Mouse (Mus musculus): Measurements from ENCODE around the gene Nuak2. TPM values are rescaled to one million over a fixed set of nuclear protein-coding genes. Genes with fewer than 3 reads are reported as not detected.

Nuak2 gene
- polyA plus RNA-seq, 1 experiment from 2014 or later, result 3.8 TPM

DNA sequence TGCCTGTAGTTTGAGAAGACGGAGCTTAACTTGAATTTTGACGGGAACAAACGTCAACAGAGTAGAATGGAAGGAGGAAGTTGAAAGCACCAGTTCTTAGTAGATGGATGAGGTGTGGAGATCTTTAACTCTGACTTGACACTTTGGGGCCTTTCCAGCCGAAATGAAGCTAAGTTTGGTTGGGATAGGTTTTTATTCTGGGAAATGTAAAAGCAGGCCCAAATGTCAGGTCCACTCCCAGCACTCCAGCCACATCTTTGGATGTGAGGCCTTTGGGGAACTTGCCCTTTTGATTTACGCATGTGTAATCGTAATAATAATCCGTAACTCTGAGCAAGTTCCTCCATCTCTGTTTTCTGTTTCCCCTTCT is 684 bp downstream of the Nuak2 start:
- Histone ChIP-seq H3K27ac (no peak overlapping the region), H3K9me3 (replicated peaks) (no peaks in the 10 kb centered on the region), H3K9ac (peak overlapping the region; percentile 50; the same call in 1 of the 2 replicates), H3K36me3 (no peaks in the 10 kb centered on the region), H3K27me3 (peaks cover 26% of the 10 kb centered on the region), H3K4me1 (peaks cover 47% of the 10 kb centered on the region), H3K4me2 (peak overlapping the region; percentile 96), H3K4me3 (replicated peaks) (peak overlapping the region; percentile 58)
- WGBS, result 39% methylated on average over 7 of the region's 7 CpGs
- ATAC-seq (replicated peaks; ENCODE audit: low FRiP score), result no peak

DNA sequence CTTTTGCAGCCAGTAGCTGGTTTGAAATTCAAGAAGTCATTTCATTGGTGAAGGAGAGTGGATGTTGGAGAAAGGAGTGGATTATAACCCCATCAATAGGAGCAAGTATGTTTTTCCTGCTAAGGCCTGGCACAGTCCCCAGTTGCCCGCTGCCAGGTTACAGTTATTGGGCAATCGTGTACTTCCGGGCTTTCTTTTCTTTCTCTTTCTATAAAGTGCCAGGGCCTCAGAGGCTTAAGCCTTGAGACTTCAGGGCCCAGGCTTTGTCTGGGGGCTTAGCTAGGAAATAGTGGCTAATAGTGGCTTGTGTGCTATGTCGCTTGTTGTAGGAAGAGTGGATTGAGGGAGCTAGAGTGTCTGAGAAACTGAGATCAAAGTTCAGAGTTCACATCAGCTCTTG is 1.5 kb downstream of the Nuak2 start:
- H3K4me2 ChIP-seq, result peak overlapping the region; percentile 1
- H3K27ac ChIP-seq, result no peak overlapping the region
- H3K36me3 ChIP-seq, result no peaks in the 10 kb centered on the region
- H3K27me3 ChIP-seq, result peaks cover 26% of the 10 kb centered on the region
- no peak for ATAC-seq (replicated peaks; ENCODE audit: low FRiP score)
- 83% methylated on average over 4 of the region's 4 CpGs for WGBS
- no peak overlapping the region for H3K9ac ChIP-seq
- H3K4me1 ChIP-seq, result peaks cover 45% of the 10 kb centered on the region
- H3K4me3 ChIP-seq (replicated peaks), result no peak overlapping the region
- H3K9me3 ChIP-seq (replicated peaks), result no peaks in the 10 kb centered on the region

DNA sequence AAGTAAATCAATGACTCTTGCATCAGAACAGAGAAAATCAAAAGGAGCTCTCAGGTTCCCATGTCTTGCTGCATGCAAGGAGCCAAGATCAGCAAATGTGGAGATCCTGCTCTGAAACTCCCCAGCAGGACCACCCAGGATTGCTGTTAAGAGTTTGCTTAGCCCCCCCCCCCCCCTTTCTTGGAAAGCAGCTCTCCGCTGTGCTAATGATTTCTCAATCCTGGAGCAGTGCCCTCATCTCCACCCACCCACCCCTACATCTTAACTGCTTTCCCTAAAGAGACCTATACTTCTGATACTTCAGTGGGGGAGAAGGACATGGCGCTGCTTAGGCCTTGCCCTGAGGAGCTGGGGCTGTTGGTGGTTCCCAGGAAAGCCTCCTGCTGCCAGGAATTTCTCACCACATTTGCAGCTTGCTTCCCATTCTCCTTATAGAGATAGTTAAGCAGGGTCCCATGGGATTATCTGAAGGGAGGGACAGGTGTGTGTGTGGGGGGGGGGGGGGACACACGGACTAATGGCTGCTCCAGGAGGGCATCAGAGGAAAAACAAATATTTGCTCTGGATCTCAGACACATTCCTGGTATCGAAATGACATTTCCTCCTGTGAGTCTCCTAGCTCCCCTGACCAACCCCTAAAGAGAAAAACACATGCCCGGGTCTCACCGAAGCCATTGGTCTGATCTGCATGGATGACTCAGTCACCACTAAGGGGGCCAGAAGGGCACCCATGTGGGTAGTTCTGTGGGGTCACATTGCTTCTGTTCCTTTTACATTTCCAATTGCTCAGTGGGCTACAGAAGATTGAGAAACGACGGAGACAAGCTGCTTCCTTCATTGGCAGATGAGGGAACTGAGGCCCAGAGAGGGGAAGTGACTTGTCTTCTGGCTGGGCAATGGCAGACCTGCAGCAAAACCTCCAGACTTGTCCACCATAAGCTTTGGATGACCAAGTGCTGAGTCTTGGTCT is 2.3 kb downstream of the Nuak2 start:
- no peak overlapping the region for H3K27ac ChIP-seq
- ATAC-seq (replicated peaks; ENCODE audit: low FRiP score), result no peak
- 42% methylated on average over 8 of the region's 8 CpGs for WGBS
- H3K4me2 ChIP-seq, result peak overlapping the region; percentile 1; the same call in 1 of the 2 replicates
- H3K9me3 ChIP-seq (replicated peaks), result no peaks in the 10 kb centered on the region
- no peak overlapping the region for H3K4me3 ChIP-seq (replicated peaks)
- no peaks in the 10 kb centered on the region for H3K36me3 ChIP-seq
- peaks cover 46% of the 10 kb centered on the region for H3K4me1 ChIP-seq
- no peak overlapping the region for H3K9ac ChIP-seq
- peaks cover 26% of the 10 kb centered on the region for H3K27me3 ChIP-seq

DNA sequence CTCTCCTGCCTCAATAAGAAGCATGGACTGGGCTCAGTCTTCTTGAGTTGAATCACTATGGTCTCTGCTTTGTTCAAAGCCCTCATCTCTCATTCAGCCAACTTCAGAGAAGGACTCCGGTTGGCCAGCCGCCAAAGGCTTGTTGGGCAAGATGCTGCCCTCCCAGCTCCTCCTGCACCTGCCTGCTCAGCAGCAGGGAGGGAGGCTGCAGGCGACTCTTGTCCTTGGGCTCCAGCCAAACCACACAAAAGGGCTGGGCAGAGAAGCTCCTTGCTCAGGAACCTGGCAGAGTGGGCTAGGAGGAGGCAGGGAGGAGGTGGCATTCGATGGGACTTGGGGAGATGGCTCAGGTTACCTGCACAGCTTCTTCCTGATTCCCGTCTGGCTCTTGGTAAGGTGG is 3.3 kb downstream of the Nuak2 start:
- no peak for ATAC-seq (replicated peaks; ENCODE audit: low FRiP score)
- WGBS, result 59% methylated on average over 5 of the region's 5 CpGs
- Histone ChIP-seq H3K4me3 (replicated peaks) (no peak overlapping the region), H3K36me3 (no peaks in the 10 kb centered on the region), H3K4me2 (no peak overlapping the region), H3K4me1 (peaks cover 47% of the 10 kb centered on the region), H3K27me3 (peaks cover 23% of the 10 kb centered on the region), H3K9ac (no peak overlapping the region), H3K9me3 (replicated peaks) (no peaks in the 10 kb centered on the region), H3K27ac (peak overlapping the region; percentile 19; the same call in 1 of the 2 replicates)

DNA sequence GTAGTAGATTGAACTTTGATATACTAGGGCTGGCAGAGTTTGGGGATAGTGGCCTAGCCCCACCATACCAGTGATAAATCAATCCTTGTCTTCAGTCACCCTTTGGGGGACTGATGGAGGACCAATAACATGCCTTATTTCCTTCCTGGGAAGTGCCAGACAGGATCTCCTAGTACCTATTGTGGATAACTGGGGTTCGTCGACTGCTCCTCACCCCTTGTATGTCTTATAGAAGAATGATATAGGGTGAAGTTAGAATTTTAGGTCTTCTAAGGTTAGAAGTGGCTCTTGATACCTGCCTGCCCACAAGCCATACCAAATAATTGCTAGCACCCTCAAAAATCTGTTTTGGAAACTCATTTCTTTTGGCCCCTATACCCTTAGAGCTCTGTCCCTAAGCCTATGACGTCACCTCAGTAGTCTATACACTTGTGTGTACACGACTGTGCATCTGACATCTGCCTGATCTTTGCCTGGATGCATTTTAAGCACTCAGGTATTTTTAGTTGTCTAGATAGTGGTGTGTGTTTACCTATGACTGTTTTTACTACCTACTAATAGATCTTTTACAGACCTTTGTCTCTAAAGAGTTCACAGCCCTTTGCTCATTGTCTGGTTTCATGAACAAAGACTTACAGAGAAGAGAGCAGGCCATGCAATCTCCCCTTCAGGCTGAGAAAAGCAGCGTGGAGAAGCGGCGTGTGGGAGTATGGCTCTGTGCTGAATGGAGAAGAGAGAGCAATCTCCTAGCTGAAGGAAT is 6.1 kb downstream of the Nuak2 start:
- H3K9me3 ChIP-seq (replicated peaks), result no peaks in the 10 kb centered on the region
- H3K27me3 ChIP-seq, result peaks cover 3% of the 10 kb centered on the region; the same call in 1 of the 2 replicates
- no peak overlapping the region for H3K4me3 ChIP-seq (replicated peaks)
- ATAC-seq (replicated peaks; ENCODE audit: low FRiP score), result no peak
- H3K9ac ChIP-seq, result no peak overlapping the region
- no peak overlapping the region for H3K4me2 ChIP-seq
- H3K27ac ChIP-seq, result peak overlapping the region; percentile 54; the same call in 1 of the 2 replicates
- 56% methylated on average over 7 of the region's 7 CpGs for WGBS
- H3K36me3 ChIP-seq, result no peaks in the 10 kb centered on the region
- H3K4me1 ChIP-seq, result peaks cover 51% of the 10 kb centered on the region

DNA sequence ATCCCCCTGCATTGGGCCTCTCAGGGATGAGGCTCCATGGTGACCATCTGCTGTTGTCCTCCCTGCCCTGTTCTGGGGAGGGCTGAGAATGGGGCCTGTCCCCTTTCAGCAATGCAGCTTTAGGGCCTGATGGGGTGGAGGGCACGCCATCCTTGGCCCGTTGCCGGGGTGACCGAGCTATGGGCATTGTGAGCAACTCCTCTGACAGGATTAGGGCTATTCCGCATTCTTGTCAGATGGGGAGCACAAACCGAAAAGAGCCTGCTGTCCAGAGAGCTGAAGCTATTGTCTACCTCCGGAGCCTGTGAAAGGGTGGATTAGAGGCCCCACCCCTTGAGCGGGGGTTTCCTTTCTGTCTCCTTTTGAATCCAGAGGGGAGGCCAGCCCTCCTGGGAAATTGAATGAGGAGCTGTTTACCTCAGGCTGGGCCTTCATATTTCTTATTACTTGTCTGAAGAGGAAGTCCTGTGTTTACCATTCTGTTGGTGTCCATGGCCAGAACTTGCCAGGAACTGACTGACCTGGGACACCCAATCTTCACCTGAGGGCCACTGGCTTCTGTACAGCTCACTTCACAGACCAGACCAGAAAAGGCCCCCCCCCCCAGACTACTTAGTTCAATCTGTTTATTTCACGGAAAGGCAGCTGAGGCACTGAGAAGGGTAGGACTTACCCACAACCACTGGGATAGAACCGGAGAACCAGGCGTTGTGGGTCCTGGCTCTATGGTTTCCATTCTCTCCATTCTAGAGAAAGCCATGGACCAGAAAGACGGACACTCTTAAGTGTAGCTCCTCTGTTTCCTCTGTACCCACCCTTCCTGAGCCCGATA is 7.0 kb downstream of the Nuak2 start:
- ATAC-seq (replicated peaks; ENCODE audit: low FRiP score), result peak; percentile 43
- peaks cover 56% of the 10 kb centered on the region for H3K4me1 ChIP-seq
- H3K36me3 ChIP-seq, result no peaks in the 10 kb centered on the region
- H3K27ac ChIP-seq, result peak overlapping the region; percentile 54; the same call in 1 of the 2 replicates
- H3K4me3 ChIP-seq (replicated peaks), result no peak overlapping the region
- H3K4me2 ChIP-seq, result peak overlapping the region; percentile 29; the same call in 1 of the 2 replicates
- H3K9me3 ChIP-seq (replicated peaks), result no peaks in the 10 kb centered on the region
- no peak overlapping the region for H3K9ac ChIP-seq
- no peaks in the 10 kb centered on the region for H3K27me3 ChIP-seq
- 38% methylated on average over 13 of the region's 13 CpGs for WGBS

DNA sequence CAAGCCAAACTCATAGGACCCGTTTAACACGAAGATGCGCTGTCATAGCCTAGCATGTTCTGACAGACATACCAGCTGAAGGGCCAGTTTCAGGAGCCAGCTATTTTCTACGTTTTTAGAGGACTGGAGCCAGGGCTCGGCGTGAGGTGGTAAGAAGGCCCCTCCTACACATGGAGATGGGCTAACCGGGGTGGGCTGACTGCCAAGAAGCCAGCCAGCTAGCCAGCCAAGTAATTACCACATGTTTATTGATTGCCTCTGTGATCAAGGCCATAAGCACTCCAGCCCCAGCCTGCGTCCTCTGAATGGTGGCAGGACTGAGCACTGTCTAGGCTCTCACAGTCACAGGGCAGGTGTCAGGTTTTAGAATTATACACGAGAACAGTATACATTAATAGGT is 10.9 kb downstream of the Nuak2 start:
- Histone ChIP-seq H3K27me3 (0 out of 2 replicates have a peak, but pooled peaks cover 4% of the 10 kb centered on the region), H3K27ac (0 out of 2 replicates have a peak overlapping the region, but pooled peaks have one; percentile 7), H3K36me3 (peaks cover 8% of the 10 kb centered on the region), H3K4me3 (replicated peaks) (no peak overlapping the region), H3K9ac (no peak overlapping the region), H3K4me2 (no peak overlapping the region), H3K9me3 (replicated peaks) (no peaks in the 10 kb centered on the region), H3K4me1 (peaks cover 37% of the 10 kb centered on the region)
- 42% methylated on average over 9 of the region's 9 CpGs for WGBS
- ATAC-seq (replicated peaks; ENCODE audit: low FRiP score), result peak; percentile 29

DNA sequence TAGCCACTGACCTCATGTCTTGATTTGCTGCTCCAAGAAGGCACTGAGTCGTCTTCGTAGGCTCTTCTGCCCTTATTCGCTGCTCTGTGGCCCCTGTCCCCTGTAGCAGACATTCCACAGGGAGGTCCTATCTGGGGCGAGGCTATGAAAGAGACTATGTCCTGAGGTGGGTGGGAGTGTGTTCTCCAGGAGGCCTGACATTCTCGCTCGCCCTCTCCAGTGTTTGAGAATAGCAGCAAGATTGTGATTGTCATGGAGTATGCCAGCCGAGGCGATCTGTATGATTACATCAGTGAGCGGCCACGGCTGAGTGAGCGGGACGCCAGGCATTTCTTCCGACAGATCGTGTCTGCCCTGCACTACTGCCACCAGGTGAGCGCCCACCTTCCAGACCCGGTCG is 11.6 kb downstream of the Nuak2 start:
- no peak overlapping the region for H3K4me3 ChIP-seq (replicated peaks)
- H3K27me3 ChIP-seq, result 0 out of 2 replicates have a peak, but pooled peaks cover 6% of the 10 kb centered on the region
- H3K9ac ChIP-seq, result no peak overlapping the region
- no peak overlapping the region for H3K27ac ChIP-seq
- H3K36me3 ChIP-seq, result peaks cover 8% of the 10 kb centered on the region
- no peaks in the 10 kb centered on the region for H3K9me3 ChIP-seq (replicated peaks)
- 0 out of 2 replicates have a peak, but pooled peaks have one; percentile 9 for ATAC-seq (replicated peaks; ENCODE audit: low FRiP score)
- H3K4me1 ChIP-seq, result peaks cover 34% of the 10 kb centered on the region
- H3K4me2 ChIP-seq, result no peak overlapping the region
- WGBS, result 72% methylated on average over 17 of the region's 17 CpGs

DNA sequence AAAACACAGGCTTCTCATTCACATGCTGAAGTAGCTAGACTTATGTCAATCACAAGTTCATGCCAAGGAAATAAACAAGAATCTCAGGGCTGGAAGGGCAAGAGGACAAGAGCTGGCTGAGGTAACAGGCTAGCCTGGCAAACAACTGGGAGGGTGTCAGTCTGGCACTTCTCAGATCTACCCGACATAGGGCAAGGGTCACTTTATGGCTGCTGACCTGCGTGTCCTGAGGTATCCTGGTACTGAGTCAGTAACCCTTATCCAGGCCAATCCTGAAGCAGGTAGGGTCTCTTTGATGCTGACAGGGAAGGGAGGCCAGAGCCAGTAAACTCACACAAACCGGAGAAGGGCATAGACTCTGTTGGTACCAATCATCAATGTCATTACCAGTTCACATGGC is 12.6 kb downstream of the Nuak2 start:
- Histone ChIP-seq H3K4me2 (no peak overlapping the region), H3K9ac (no peak overlapping the region), H3K36me3 (peaks cover 8% of the 10 kb centered on the region), H3K27ac (no peak overlapping the region), H3K4me3 (replicated peaks) (no peak overlapping the region), H3K4me1 (peaks cover 35% of the 10 kb centered on the region), H3K27me3 (0 out of 2 replicates have a peak, but pooled peaks cover 6% of the 10 kb centered on the region), H3K9me3 (replicated peaks) (no peaks in the 10 kb centered on the region)
- ATAC-seq (replicated peaks; ENCODE audit: low FRiP score), result no peak
- WGBS, result 39% methylated on average over 3 of the region's 3 CpGs

DNA sequence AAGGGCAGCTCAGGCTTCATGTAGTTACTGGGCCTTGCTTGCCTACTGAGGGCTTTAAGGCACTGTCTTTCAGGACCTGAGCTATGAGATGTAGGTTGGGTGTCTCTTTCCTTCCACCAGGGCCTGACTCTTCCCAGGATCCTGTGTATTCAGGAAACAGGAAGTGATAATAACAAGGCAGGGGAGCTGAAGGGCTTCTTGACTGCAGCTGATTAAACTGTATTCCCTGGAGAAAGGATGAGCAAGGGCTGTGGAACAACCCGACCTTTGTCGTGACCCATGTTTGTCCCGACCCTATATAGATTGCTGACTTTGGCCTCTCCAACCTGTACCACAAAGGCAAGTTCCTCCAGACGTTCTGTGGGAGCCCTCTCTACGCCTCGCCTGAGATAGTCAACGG is 13.7 kb downstream of the Nuak2 start:
- H3K27ac ChIP-seq, result no peak overlapping the region
- no peak overlapping the region for H3K4me2 ChIP-seq
- whole genome bisulfite sequencing, result 87% methylated on average over 7 of the region's 7 CpGs
- no peak overlapping the region for H3K9ac ChIP-seq
- peaks cover 8% of the 10 kb centered on the region for H3K36me3 ChIP-seq
- H3K9me3 ChIP-seq (replicated peaks), result no peaks in the 10 kb centered on the region
- H3K27me3 ChIP-seq, result 0 out of 2 replicates have a peak, but pooled peaks cover 6% of the 10 kb centered on the region
- no peak for ATAC-seq (replicated peaks; ENCODE audit: low FRiP score)
- peaks cover 45% of the 10 kb centered on the region for H3K4me1 ChIP-seq
- H3K4me3 ChIP-seq (replicated peaks), result no peak overlapping the region

DNA sequence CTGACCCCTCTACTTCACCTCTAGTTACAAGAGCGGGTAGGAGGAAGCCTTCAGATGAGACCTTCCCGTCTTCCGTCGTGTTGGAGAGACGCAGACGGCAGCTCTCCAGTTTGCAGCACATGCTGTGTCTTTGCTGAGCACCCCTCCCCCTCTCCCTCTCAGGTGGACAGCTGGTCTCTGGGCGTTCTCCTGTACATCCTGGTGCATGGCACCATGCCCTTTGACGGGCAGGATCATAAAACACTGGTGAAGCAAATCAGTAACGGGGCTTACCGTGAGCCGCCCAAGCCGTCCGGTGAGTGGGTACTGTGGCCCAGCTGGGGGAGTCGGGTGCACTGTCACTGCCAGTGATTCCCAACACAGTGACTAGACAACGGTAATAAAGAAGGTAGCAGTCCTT is 14.5 kb downstream of the Nuak2 start:
- no peak overlapping the region for H3K4me2 ChIP-seq
- no peak overlapping the region for H3K27ac ChIP-seq
- no peak for ATAC-seq (replicated peaks; ENCODE audit: low FRiP score)
- no peak overlapping the region for H3K9ac ChIP-seq
- 0 out of 2 replicates have a peak, but pooled peaks cover 6% of the 10 kb centered on the region for H3K27me3 ChIP-seq
- 58% methylated on average over 15 of the region's 15 CpGs for WGBS
- no peaks in the 10 kb centered on the region for H3K9me3 ChIP-seq (replicated peaks)
- no peak overlapping the region for H3K4me3 ChIP-seq (replicated peaks)
- H3K36me3 ChIP-seq, result peaks cover 8% of the 10 kb centered on the region
- H3K4me1 ChIP-seq, result peaks cover 52% of the 10 kb centered on the region

All from kidney, embryonic 15.5 days (tissue).